Mouse (Mus musculus) limb, embryonic 11.5 days (tissue): ENCODE measurements around the gene Olfr287. TPM values are rescaled to one million over a fixed set of nuclear protein-coding genes. Genes with fewer than 3 reads are reported as not detected.

Source experiments
- ATAC-seq: fragments of 200-750 bp; cut with Nextera tagmentation; 2 replicates; pipeline ENCODE4 v1.8.0; 2017; ENCODE audit warnings: low read depth; ENCODE audit not compliant: insufficient number of reproducible peaks, low FRiP score, low TSS enrichment
- DNase-seq: peaks from one replicate; pipeline ENCODE4 v3.0.0-alpha.2; 2015; ENCODE audit warnings: low spot score
- H3K27ac ChIP-seq: fragments of 300-500 bp; sonication (generic); replicated peaks from 2 replicates; pipeline ENCODE4 v1.5.1; 2014; ENCODE audit warnings: low read depth, mild to moderate bottlenecking, low read length
- H3K27me3 ChIP-seq: fragments of 300-500 bp; sonication (generic); 2 replicates; pipeline ENCODE4 v1.6.1; 2014; ENCODE audit warnings: mild to moderate bottlenecking, low read length, mixed read lengths; ENCODE audit not compliant: control insufficient read depth, insufficient read depth
- H3K36me3 ChIP-seq: fragments of 300-500 bp; sonication (generic); 2 replicates; pipeline ENCODE4 v1.6.1; 2014; ENCODE audit warnings: mild to moderate bottlenecking, low read length, moderate library complexity, mixed read lengths; ENCODE audit not compliant: control insufficient read depth, insufficient read depth
- H3K4me1 ChIP-seq: fragments of 300-500 bp; sonication (generic); 2 replicates; pipeline ENCODE4 v1.6.1; 2014; ENCODE audit warnings: low read length, mixed read lengths; ENCODE audit not compliant: control insufficient read depth, insufficient read depth
- H3K4me2 ChIP-seq: fragments of 300-500 bp; sonication (generic); 2 replicates; pipeline ENCODE4 v1.6.1; 2014; ENCODE audit warnings: low read depth, mild to moderate bottlenecking, moderate library complexity; ENCODE audit not compliant: severe bottlenecking
- H3K4me3 ChIP-seq: fragments of 300-500 bp; sonication (generic); 2 replicates; pipeline ENCODE4 v1.5.1; 2014; ENCODE audit warnings: low read depth, low read length
- H3K9ac ChIP-seq: fragments of 300-500 bp; sonication (generic); 2 replicates; pipeline ENCODE4 v1.6.1; 2014; ENCODE audit warnings: mild to moderate bottlenecking, low read length
- H3K9me3 ChIP-seq: fragments of 300-500 bp; sonication (generic); 2 replicates; pipeline ENCODE4 v1.6.1; 2016; ENCODE audit warnings: low read length; ENCODE audit not compliant: control insufficient read depth
- WGBS: fragments of 180-500 bp; shearing (Covaris S2); extraction: QIAGEN DNeasy Blood & Tissue Kit; methylation state at CpG from one replicate; pipeline ENCODE4 v1.1.7; 2014; 5-methylcytosine and 5-hydroxymethylcytosine counted together
- polyA plus RNA-seq: library from polyadenylated mRNA; unstranded; fragments of >200 nt; fragmentation: Nextera tagmentation; extraction: Ambion mirVana; gene quantifications from 2 replicates; pipeline ENCODE4 v1.2.1, GENCODE M21; 2014

The Olfr287 gene
- polyA plus RNA-seq, 1 experiment from 2014 or later: not detected

DNA sequence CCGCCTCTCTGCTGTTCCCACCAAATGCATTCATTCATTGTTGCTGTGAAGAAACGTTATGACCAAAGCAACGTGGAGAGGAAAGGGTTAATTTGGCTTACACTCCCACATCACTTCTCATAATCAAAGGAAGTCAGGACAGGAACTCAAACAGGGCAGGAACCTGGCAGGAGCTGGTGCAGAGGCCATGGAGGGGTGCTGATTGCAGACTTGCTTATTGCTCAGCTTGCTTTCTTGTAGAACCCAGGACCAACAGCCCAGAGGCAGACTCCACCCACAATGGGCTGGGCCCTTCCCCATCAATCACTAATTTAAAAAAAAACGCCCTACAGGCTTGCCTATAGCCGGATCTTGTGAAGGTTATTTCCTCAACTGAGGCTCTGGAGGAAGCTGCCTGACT is 6.7 kb downstream of the Olfr287 start:
- no peak for ATAC-seq
- Histone ChIP-seq H3K27ac (no peak overlapping the region), H3K27me3 (no peaks in the 10 kb centered on the region), H3K9ac (no peak overlapping the region), H3K9me3 (no peaks in the 10 kb centered on the region), H3K4me2 (no peak overlapping the region), H3K4me3 (no peak overlapping the region), H3K36me3 (no peaks in the 10 kb centered on the region), H3K4me1 (no peaks in the 10 kb centered on the region)
- DNase-seq: no peak
- WGBS: 76% methylated on average over 5 of the region's 5 CpGs

DNA sequence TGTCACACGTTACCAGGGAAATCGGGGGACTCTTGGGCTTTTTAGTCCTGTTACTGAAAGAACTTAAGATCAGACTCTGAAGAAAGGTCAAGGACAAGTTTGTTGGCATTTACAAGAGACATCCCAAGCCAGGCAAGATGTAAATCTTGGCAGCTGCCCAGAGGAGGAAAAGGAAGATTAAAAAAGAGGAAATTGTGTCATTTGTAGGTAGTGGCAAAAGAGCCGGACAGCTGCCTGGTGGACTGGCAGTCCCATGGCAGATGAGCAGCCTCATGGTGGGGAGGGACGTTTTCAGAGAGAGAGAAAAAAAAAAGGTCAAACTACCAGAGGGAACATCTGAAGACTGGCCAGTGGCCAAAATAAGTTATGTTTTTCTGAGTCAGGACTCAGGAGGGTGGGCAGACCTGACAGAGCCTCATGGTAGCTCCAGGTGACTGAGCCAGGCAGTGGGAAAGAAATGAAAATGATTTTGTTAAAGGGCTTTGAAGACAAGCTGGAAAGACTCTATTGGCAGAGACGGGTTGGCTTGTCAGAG is 7.5 kb downstream of the Olfr287 start:
- H3K27ac ChIP-seq: no peak overlapping the region
- no peaks in the 10 kb centered on the region for H3K9me3 ChIP-seq
- H3K36me3 ChIP-seq: no peaks in the 10 kb centered on the region
- WGBS: 80% methylated on average over 5 of the region's 5 CpGs
- ATAC-seq (no peak), DNase-seq (no peak)
- H3K27me3 ChIP-seq: no peaks in the 10 kb centered on the region
- no peak overlapping the region for H3K9ac ChIP-seq
- no peaks in the 10 kb centered on the region for H3K4me1 ChIP-seq
- H3K4me2 ChIP-seq: no peak overlapping the region
- no peak overlapping the region for H3K4me3 ChIP-seq

DNA sequence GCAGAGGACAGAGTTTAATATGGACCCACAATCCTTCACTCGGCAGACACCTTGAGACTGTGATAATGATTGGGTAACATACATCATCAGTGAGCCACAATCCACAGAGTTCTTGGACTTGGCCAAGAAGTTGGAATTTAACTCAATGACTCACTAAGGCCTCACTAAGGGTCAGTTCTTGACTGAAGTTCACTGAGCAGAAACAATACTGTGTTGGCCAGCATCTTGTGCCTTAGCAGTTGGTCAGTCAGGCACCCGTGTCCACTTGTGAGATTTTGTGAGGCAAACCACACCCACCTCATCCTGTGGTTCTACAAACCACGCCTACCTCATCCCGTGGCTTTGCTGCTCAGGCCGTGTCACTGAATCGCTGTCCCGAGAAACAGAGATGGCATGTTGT is 11.2 kb downstream of the Olfr287 start:
- Histone ChIP-seq H3K27me3 (no peaks in the 10 kb centered on the region), H3K27ac (no peak overlapping the region), H3K36me3 (no peaks in the 10 kb centered on the region), H3K4me1 (no peaks in the 10 kb centered on the region), H3K9ac (no peak overlapping the region), H3K4me3 (no peak overlapping the region), H3K9me3 (no peaks in the 10 kb centered on the region), H3K4me2 (no peak overlapping the region)
- DNase-seq: no peak
- no peak for ATAC-seq
- WGBS: 85% methylated on average over 7 of the region's 7 CpGs

DNA sequence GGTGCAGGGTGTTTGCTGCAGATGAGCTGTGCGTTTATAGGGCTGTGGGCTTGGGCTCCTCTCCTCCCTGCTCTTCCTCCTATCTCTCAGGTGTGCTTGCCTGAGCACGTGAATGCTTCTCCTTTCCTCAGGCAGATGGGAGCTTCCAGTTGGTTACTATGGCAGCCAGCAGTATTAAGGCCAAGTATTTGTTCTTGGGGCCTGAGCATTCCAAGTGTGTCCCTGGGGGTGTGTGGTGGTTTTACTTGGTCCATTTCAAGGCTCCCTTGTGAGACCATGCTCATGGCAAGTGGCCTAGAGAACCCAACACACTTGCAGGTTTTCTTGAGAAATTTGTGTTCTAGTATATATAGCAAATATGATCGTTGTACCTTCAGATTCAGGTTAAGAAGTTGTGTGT is 25.4 kb downstream of the Olfr287 start, which contains the start of gene Olfr288:
TSS of gene Olfr288 (minus strand) at position 101 of the 400 bp plus-strand sequence.
- no peak within 1 kb of the TSS for H3K4me3 ChIP-seq
- DNase-seq: no peak
- 71% methylated on average over 3 of the region's 3 CpGs for WGBS
- no peaks in the 10 kb centered on the region for H3K36me3 ChIP-seq
- no peaks in the 10 kb centered on the region for H3K27me3 ChIP-seq
- H3K9ac ChIP-seq: no peak within 1 kb of the TSS
- H3K9me3 ChIP-seq: no peaks in the 10 kb centered on the region
- H3K4me2 ChIP-seq: no peak within 1 kb of the TSS
- no peaks in the 10 kb centered on the region for H3K4me1 ChIP-seq
- no peak for ATAC-seq
- H3K27ac ChIP-seq: no peak within 1 kb of the TSS

DNA sequence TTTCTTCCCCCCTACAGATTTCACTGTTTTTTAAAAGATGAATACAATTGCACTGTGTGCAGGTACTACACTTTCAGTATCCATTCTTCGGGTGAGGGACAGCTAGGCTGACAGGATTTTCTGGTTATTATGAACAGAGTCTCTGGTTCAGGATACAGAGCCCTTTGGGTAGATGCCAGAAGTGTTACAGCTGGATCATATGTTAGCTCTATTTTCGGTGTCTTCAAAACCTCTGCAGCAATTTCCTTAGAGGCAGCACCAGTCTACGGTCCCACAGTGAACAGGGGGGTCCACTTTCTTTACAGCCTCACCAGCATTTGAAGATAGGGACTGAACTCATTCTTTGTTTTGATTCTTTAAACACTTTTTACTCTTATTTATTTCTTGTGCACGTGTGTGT is 36.4 kb downstream of the Olfr287 start:
- Histone ChIP-seq H3K4me2 (no peak overlapping the region), H3K4me1 (no peaks in the 10 kb centered on the region), H3K9ac (no peak overlapping the region), H3K36me3 (no peaks in the 10 kb centered on the region), H3K27ac (no peak overlapping the region), H3K9me3 (no peaks in the 10 kb centered on the region), H3K4me3 (no peak overlapping the region), H3K27me3 (0 out of 2 replicates have a peak, but pooled peaks cover 2% of the 10 kb centered on the region)
- no peak for ATAC-seq
- WGBS: 80% methylated on average over 4 of the region's 4 CpGs
- no peak for DNase-seq

DNA sequence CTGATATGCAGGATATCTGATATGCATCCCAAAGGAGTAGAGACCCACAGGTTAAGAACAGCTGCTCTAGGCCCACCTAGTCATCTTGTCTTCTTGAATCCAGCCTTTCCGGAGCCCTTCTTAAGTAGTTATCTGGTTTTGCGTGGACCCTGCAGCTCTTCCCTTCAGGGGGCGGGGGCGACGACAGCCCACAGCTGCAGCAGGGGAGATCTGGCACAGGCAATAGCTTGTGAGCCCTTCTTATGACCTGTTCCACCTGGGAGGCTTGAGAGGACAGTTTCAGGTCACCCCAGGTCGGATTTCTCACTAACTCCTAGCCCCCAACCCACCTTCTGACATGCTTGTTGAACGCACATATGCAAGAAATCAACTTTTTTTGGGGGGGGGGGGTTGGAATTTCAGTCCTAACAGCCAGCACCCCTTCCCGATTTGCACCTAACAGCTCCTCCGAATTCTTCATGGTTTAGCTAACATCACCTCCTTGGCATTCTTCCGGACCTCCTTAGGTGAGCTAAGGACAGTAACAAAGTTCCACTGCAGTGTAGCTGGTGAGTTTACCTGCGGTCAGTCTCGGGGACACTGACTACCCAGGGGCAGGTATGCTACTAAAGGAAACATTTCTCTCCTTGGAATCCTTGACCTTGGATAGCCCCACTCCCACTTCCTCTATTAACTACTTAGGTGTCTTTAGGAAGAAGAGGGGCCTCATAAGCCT is 38.8 kb downstream of the Olfr287 start:
- no peak overlapping the region for H3K27ac ChIP-seq
- DNase-seq: no peak
- 0 out of 2 replicates have a peak, but pooled peaks cover 2% of the 10 kb centered on the region for H3K27me3 ChIP-seq
- 69% methylated on average over 12 of the region's 12 CpGs for WGBS
- H3K4me2 ChIP-seq: no peak overlapping the region
- H3K9me3 ChIP-seq: no peaks in the 10 kb centered on the region
- H3K4me3 ChIP-seq: no peak overlapping the region
- H3K4me1 ChIP-seq: no peaks in the 10 kb centered on the region
- H3K36me3 ChIP-seq: no peaks in the 10 kb centered on the region
- H3K9ac ChIP-seq: no peak overlapping the region
- no peak for ATAC-seq

DNA sequence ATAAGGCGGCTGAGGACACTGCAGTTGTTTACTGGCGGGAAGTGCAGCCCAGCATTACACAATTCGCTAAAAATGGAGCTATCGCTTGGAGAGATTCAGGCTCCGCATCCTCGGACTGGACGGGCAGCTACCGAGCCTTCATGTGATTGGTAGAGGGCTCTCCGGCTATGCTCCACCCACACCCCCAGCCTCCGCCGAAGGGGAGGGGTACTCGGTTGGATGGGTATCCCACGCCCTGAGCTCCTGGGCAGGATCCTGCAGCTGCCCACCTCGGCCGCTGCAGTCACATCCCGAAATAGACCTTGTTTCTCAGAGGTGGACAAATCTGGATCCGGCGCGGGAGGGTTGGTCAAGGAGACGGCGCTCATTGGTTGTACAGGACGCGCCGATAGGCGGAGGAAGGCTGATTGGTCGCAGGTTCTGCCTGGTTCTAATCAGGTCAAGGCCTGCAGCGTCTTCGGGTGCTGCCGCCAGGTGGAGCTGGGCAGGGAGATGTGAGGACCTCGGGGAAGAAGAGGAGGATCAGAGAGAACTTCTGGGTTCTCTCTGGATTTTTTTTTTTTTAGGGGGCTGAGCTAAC is 39.6 kb downstream of the Olfr287 start:
- Histone ChIP-seq H3K27ac (no peak overlapping the region), H3K9ac (no peak overlapping the region; the same call in 1 of the 2 replicates), H3K4me2 (peak overlapping the region; percentile 62), H3K9me3 (no peaks in the 10 kb centered on the region), H3K4me3 (peak overlapping the region; percentile 35), H3K27me3 (0 out of 2 replicates have a peak, but pooled peaks cover 2% of the 10 kb centered on the region), H3K36me3 (no peaks in the 10 kb centered on the region), H3K4me1 (no peaks in the 10 kb centered on the region)
- peak; percentile 96 for ATAC-seq
- WGBS: under 1% methylated on average over 30 of the region's 30 CpGs
- peak; percentile 94 for DNase-seq

DNA sequence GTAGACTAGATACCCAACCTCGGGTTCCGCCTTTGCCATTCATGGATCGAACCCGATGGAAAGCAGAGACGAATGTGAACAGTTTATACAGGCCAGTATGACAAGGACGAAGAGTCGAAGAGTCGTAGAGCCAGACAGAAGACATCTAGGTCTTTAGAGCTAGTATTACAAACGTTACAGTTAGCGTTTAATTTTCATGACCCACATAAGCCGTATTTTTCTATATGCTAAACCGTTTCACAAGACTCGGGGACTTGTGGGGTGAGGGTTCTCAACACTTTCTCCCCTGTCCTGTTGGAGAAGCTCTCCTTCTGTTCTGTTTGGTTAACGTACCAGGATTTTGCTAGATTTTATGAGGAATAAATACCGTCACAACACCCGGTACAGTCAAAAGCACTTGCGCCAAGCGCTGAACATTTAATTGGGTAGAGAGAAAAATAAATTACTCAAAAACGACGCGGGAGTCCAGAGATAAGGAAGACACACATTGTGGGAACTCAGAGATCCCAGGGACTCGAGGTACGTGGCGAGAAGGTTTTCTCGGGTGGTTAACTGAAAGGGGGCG is 40.2 kb downstream of the Olfr287 start:
- 0 out of 2 replicates have a peak, but pooled peaks cover 2% of the 10 kb centered on the region for H3K27me3 ChIP-seq
- no peaks in the 10 kb centered on the region for H3K9me3 ChIP-seq
- no peak overlapping the region for H3K9ac ChIP-seq
- DNase-seq: no peak
- H3K4me3 ChIP-seq: peak overlapping the region; percentile 35
- H3K4me1 ChIP-seq: no peaks in the 10 kb centered on the region
- WGBS: 7% methylated on average over 26 of the region's 26 CpGs
- H3K4me2 ChIP-seq: peak overlapping the region; percentile 62
- no peak overlapping the region for H3K27ac ChIP-seq
- H3K36me3 ChIP-seq: no peaks in the 10 kb centered on the region
- ATAC-seq: no peak
